Mouse (Mus musculus) heart, adult 18-20 months (tissue): ENCODE results near the gene Eng. TPM values are rescaled to one million over a fixed set of nuclear protein-coding genes. Genes with fewer than 3 reads are reported as not detected.
A peak's percentile ranks its signal among the peaks of the same experiment; 100 is the strongest.

Experiments
- DNase-seq, 2 experiments: peaks; one replicate each; pipeline ENCODE4 v3.0.0; 2021 to 2022; ENCODE audit warnings: mixed read lengths in 1 of 2
- long read RNA-seq, 2 experiments: library from polyadenylated mRNA; stranded (forward); transcript quantifications; one replicate each; pipeline ENCODE4 v2.0.0; 2021
- total RNA-seq, 2 experiments: library from RNA; stranded (reverse); gene quantifications; 2 replicates each; pipeline ENCODE4 v1.2.3; 2021

The Eng gene
- total RNA-seq, result 100 to 1,000 TPM in 1 of 2 experiments, 10 to 100 TPM in 1; 95.1 to 106 TPM
- long read RNA-seq, experiment 1, transcript Eng-201 (15 exons, 3,422 nt), result major isoform, 88 of 146 reads
- long read RNA-seq, experiment 1, transcript Eng-205 (15 exons, 3,403 nt), result minor isoform, 23 of 146 reads
- long read RNA-seq, experiment 1, partial matches to known transcripts, result 29 of 146 reads
- long read RNA-seq, experiment 1, other reads (novel, unspliced or antisense), result 6 of 146 reads
- long read RNA-seq, experiment 2, transcript Eng-205 (15 exons, 3,403 nt), result minor isoform, 15 of 68 reads
- long read RNA-seq, experiment 2, transcript Eng-201 (15 exons, 3,422 nt), result major isoform, 28 of 68 reads
- long read RNA-seq, experiment 2, partial matches to known transcripts, result 22 of 68 reads
- long read RNA-seq, experiment 2, other reads (novel, unspliced or antisense), result 3 of 68 reads

DNA sequence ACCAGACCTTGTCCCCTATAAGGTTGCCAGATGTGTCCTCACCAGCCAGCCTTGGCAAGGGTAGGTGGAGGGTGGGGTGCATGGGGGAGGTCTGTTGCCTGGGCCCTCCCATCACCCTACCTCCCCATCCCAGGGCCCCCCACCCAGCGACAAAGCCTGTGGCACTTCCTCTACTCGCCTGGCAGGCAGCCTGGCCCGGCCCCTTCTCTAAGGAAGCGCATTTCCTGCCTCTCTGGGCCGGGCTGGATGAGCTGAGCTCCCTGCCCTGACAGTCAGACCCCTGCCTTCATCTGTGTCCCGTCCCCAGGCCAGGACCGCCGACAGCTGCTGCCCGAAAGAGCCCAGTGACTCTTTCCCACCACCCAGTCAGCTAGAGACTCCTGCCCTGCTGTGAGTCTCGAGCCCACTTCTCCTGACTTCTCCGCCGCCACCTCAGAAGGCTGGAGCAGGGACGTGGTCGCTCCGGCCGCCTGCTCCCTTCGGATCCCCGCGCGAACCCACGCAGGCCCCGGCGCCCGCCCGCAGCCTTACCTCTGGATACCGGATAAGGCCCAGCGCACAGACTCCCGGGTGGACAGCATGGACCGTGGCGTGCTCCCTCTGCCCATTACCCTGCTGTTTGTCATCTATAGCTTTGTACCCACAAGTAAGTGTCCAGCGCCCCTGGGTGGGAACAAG is at the start of gene Eng:
Gene Eng (plus strand): TSS at position 217 of the 678 bp plus-strand sequence.
- DNase-seq, result peak; percentile 87 to 94

DNA sequence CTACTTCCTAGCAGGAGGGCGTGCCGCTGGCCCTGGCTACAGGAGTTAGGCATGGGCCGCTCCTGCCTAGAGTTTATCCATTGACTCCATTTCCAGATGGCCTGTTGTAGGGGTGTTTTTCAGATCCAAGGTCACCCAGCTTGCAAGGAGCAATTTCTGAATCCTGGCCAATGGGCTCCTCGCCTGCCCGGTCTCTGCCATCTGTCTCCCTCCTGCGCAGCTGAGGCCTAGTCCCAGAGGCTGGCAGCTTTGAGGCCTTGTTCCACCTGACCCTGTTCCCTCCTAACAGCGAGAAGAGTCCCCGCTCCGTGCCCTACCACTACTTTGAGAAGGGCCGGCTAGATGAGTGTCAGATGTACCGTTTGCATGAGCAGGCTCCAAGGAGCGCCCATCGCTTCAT is 49.7 kb upstream of the Eng start:
- peak in 1 of 2 experiments; percentile 54 for DNase-seq

DNA sequence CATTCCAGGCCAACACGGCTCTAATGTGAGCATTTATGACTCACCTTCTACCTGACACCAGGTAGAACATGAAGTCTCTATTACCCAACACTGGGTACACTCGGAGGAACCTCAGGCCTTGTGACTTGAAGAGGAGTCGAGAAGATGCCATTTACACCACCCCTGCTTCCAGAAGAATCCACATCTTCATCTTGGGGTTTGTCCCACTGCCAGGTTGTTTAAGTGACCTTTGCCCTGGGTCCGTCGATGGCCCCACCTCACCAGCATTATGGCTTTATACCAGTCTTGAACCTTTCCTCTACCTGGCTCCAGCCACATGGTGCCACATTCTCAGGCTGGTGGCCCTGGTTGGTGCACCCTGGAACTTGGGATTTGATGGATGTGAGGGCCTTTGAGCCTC is 49.1 kb upstream of the Eng start:
- no peak for DNase-seq

DNA sequence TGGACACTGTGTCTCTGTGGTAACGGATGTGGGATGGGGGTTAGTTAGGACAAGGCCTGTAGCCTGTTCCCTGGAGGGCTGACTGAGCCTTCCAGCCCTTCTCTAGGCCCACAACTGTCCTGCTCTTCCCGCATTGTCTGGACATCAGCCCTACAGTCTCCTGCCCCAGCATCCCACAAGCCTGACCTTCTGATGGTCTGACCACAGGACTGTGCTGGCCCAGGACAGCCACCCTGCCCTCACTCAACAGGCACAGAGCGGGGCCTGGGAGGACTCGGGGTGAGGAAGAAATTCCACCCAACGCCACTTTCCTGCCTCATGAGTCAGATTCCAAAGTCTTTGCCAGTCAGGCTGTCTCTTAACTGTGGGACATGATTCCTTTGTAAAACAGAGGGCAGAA is 48.7 kb upstream of the Eng start:
- no peak for DNase-seq

DNA sequence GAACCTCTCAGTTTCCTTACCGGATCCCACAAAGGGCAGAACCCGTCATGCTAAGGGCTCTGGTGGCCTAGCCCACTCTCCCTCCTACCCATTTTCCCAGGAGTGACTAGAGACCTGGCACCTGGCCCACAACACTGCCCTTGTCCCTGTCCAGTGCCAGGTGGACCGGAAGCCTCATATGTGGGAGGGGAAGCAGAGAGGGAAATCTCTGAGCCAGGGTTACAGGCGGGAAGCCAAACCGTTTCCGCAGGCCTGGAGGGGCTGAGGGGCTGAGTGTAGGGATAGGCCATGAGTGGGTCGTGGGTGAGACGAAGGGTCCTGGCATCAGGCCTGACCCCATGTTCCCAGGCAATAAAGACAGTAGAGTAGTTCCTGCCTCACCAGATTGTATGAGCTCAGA is 47.9 kb upstream of the Eng start:
- peak; percentile 44 to 61 for DNase-seq

DNA sequence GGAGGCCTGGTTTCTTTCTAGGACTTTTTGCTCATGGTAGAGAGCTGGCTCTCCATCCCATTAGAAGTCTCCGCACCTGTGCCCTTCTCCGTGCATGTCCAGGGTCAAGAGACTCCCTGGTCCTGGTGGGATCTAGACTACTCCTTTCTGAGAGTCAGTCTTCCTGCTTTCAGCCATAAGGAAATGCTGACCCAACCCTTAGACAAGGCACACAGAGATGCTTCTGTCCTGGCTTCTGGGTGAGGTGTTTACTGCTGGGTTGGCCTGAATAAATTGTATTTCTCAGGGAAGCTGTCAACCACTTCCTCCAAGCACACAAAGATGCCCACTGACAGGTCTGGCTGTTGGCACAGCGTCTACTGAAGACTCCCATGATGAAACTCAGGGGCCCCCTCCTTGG is 47.0 kb upstream of the Eng start, which contains the start of gene St6galnac6:
Gene St6galnac6 (plus strand): TSS at position 301 of the 400 bp plus-strand sequence.
- DNase-seq, result no peak

DNA sequence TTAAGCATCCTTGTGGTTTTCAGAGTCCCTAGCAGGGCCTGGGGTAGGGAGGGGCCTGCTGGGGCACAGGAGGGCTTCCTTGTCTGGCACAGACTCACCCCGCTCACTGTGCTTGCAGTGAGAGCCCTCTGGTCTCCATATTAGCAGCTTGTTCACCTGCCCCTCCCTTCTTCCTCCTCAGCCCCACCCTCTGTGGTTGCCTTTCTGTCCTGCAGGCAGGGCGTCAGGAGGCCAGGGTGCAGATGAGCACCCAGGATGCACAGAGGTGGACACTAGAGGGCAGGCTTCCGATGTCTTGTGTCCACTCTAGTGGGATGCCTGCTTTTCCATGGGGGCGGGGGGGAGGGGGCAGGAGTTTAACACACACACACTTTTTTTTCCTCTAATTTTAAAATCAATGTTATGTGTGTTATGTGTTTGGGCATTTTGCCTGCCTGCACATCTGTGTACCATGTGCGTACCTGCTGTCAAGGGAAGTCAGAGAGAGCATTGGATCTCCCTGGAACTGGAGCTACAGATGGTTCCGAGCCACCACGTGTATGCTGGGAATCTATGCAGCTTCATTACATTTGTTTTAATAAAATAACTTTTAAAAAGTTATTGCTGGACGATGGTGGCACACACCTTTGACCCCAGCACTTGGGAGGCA is 44.9 kb upstream of the Eng start:
- peak in 1 of 2 experiments; percentile 49 for DNase-seq

DNA sequence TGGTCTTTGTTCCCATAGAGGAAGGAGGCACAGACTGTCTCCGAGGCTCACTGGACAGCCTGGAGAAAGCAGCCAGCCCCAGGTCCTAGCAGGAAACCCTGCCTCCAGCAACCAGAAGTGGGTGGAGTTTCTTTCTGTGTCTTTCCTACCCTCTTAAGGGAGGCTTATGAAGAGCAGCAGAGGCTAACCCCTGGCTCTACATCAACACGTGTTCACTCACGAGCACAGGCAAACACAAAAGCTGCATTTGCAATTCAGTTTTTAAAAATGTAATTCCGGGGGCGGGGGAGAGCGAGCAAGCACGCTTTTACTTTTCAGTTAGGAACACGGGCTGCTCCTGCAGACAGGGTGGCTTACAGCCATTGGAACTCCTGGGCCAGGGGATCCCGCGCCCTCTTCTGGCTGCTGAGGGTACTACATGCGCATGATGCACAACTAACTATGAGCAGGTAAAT is 43.8 kb upstream of the Eng start:
- DNase-seq, result peak; percentile 89 to 95

DNA sequence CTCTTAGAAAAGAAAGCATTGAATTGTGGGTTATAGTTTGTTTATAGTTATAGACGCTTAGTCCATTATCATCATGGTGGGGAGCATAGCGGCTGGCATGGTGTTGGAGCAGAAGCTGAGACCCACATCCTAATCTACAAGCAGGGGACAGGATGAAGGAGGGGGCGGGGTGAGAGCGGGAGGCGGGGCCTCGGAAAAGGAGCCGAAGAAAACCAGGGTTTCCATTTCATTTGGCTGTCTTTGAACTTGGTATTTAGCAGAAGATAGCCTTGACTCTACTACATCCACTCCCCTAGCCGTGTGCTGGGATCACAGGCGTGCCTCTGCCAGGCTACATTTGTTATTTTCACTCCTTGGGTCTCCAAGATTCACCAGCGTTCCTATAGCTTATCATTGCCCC is 41.8 kb upstream of the Eng start:
- DNase-seq, result no peak

DNA sequence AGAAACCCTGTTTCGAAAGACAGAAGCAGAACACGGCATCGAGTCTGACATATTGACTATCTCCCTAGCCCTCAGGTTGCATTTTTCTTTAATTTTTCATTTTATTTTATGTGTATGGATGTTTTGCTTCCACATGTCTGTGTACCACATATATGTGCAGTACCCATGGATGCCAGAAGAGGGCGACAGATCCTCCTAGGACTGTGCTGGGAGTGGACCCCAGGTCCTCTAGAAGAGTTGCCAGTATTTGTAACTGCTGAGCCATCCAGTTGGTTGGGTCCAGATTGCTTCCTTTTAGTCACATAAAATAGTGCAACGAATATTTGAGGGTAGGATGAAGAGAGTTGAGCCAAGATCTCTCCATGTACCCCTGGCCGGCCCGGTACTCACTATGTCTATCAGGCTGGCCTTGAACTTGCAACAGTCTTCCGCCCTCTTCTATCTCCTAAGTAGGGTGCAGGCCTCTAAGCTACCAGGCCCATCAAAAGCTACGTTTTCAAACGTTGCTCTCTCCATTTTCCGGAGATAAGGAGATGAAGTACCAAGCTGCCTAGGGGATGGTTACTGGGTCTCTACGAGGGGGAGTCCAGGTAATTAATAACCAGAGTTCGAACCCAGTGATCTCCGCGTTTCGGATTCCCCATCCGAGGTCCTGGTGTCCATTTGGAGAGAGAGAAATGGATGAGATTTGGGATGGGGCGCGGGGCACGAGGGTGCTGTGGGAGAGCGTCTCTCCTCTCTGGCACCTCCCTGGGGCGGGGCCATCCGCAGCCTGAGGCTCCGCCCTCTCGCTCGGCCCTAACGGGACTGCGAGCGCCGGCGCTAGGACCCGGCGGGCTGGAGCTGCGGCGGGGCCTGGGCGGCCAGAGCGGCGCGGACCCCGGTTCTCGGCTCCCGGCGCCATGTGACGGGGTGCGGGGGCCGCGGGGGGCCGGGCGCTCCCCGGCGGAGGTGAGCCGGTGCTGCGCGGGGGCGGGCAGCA is 39.9 kb upstream of the Eng start:
- DNase-seq, result peak; percentile 90 to 93

DNA sequence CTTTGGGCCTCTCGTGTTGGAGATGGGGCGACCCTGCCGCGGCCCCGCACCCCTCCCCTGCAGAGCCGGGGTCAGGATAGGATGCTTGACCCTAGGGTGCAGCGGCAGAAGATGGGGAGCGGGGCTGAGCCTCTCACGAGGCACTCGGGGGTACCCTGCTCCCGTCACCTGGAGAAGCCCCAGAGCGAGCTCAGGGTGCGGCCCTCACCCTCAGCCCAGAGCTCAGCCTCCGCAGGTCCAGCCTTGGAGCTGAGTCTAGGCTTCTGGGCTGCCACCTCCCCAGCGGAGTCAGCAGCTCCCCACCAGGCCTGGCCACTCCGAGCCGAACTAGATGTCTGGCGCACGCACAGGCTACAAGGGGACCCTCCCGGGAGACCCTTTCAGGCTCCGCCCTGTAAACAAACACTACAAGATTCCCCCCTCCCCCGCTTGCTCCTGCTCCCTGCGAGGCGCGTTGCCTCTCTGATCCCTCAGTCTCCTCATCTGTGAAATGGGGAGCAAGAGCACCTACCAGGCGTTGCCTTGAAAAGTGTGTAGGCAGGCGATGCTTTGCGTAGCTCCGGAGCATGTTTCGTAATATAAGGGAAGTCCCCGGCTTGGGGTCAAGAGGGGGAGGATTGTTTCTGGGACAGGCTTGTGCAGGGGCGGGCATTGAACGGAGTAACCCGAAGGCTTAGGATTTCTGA is 39.0 kb upstream of the Eng start:
- DNase-seq, result peak; percentile 74 to 75

DNA sequence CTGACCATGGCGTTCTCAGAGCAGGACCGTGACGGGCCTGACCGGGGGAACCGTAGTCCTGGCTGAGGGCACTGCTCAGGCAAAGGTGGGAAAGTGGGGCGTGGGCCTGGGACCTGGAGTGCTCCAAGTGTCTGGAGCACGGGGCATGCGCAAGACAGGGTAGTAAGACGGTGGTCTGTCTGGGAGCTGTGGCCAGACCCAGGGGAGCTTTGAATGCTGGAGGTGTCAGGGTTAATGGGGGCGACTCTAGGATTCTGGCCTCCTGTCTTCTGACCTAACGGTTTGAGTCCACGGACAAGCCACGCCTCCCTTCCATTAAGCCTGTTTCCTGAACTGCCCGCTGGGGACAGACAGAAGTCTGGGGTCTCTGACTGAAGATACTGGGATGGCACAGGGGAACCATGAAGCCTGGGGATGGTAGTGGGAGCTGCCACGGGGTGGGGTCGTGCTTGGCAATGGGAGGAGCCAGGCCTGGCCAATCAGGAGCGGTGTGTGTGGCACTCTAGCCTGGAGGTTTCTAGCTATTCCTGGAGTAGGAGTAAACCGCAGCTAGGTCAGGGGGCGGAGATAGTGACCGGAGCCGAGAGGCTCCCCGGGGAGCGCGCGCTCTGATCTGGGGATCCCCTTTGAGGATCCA is 38.1 kb upstream of the Eng start:
- peak; percentile 92 for DNase-seq

DNA sequence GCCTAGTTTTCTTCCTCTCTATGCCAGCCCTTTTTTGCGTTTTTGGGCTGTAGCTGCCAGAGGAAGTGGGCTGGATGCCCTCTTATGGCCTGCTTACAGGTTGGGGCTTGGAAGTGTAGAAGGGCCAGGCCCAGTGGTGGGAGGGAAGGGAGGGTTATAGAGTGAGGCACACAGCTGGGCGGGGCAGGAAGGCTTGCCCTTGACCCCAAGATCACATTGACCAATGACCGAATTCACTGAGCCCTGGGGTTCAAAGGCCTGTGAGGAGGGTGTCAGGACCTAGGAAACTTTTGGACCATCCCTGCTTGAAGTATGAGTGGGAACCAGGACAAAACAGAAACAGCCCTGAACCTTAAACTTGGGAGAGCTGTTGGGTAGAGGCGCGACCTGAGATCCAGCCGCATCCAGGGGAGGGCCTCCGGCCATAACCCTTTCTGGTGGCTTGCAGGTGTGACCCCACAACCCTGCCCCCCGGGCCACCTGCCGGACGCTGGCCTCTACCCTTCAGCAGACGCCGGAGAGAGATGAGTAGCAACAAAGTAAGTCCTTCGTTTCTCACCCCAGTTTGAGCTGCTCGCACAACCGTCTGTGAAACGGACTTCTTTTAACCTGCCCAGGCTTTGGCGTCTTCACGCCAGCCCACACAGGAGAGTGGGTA is 37.5 kb upstream of the Eng start:
- no peak for DNase-seq

DNA sequence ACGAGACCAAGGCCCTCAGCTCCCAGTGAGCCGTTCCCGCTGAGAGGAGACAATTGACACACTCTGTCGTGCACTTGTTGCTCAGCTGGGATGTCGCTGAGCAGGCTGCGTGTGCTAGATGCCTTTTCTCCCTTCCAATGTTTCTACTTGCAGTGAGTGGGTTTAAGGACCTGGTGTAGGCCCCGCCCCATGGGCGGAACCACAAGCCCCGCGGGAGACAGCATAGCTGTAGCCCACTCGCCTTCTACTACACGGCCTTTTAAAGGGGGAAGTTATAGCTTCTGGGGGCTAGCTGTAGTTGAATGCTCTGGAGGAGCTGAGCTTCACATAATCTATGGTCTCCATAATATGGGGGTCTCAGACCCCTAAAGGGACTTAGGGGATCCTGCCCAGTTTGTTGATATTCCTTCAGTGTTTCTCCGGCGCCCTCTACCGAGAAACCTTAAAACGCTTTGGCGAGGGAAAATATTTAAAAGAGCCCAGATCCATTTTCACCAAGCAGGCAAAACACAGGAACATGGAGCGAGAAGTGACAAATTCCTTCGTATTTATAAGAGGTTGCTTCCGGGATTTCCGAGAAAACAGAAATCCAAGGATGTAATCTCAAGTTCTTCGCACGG is 35.7 kb upstream of the Eng start:
- DNase-seq, result peak; percentile 63 to 86

DNA sequence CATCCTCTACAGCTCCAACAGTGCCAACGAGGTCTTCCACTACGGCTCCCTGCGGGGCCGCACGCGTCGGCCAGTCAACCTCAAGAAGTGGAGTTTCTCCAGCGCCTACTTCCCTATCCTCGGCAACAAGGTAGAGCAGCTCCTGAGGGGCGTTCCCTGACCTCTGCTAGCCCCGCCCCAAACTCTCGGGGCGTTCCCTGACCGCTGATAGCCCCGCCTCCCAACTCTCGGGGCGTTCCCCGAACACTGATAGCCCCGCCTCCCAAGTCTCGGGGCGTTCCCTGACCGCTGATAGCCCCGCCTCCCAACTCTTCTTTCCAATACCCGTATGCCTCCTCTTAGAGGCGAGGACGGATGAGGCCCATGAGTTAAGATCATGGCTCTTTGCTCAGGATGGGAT is 34.1 kb upstream of the Eng start:
- DNase-seq, result no peak

DNA sequence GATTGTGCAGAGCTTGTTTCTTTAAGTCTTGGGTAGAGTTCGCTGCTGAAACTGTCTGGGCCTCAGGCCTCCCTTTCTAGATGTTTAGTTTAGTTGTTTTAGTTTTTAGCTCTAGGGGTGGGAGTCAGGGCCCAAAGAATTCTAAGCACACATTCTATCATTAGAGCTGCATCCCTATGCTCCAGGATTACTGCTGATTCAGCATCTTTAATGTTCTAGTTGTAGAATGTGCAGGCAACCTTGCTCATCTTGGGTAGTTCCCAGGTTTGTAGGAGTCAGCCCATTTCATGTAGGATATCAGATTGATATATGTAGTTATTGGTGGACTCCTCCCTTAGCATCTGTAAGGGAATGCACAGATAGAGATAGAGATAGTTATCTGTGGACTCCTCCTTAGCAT is 29.3 kb upstream of the Eng start:
- no peak for DNase-seq

DNA sequence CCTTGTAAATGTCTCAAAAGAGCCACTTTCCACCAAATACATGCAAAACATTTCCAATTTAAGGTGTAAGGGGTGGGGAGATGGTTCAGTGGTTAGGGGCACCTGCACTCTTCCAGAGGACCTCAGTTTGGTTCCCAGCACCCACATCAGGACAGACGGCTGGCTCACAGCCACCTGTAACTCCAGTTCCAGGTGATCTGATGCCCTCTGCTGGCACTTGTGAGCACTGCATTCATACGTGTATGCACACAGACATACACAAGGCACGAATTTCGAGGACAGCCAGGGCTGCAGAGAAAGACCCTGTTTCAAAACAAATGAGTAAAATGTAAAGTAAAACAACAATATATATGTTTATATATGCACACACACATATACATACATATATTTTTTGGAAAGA is 28.8 kb upstream of the Eng start:
- no peak for DNase-seq

DNA sequence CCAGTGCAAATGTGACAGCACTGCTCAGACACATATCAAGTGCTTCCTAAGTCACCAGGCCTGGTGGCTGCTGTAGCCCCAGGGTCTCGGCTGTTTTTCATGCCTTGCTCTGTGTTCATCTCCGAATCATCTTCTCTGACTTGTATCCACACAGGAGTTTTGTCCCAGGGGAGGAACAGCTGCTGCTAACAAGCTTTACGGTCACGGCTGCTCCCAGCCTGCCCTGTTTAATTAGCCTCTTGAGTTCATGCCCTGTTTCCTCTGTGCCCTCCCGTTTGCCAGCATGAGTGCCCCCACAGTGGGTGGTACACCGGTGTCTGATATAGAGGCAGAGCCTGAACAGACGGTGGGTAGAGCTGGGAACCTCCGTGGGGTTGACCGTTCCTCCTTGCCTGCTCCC is 28.3 kb upstream of the Eng start:
- no peak for DNase-seq

DNA sequence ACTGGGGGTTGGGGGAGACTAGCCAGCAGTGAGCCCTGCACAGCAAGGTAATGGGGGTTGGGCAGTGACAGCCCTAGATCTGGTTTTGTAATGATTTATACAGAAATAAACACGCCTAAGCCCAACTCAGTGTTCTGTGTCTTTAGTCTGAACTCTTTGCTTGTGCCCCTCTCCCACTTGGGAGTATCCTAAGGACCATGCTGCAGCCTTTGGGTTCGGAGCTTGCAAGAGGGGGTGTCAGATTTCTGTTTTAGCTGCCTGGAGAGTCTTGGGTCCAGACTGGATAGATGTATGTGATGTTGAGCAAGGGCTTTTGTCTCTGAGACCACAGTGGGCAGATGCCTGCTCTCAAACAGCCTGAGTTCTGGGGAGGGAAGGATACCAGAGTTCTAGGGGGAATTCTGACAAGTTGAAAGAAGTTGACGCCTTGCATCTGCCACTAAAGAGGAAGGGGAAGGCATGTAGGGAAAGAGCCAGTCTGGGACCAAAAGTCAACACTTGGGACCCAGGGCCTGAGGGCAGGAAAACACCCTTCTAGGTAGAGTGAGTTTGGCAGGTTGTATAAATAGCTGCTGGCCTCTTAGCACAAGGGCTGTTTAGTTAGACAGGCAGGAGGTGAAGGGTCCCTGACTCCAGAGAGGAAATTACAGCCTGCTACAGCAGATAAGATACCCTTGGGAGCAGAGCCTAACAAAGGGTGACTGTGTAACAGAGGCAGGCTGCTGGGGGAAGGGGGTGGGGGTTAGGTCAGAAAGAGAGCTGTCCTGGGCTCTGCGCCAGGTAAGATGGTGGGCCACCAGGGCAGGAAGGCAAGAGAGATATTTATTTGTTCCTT is 25.5 kb upstream of the Eng start:
- DNase-seq, result peak; percentile 77 to 92
